Mouse (Mus musculus): Measurements from ENCODE around the gene Ugt1a8. TPM values are rescaled to one million over a fixed set of nuclear protein-coding genes. Genes with fewer than 3 reads are reported as not detected.
A peak's percentile ranks its signal among the peaks of the same experiment; 100 is the strongest.

Gene Ugt1a8
- polyA plus RNA-seq, 1 experiment from 2014 or later = 0.05 TPM

DNA sequence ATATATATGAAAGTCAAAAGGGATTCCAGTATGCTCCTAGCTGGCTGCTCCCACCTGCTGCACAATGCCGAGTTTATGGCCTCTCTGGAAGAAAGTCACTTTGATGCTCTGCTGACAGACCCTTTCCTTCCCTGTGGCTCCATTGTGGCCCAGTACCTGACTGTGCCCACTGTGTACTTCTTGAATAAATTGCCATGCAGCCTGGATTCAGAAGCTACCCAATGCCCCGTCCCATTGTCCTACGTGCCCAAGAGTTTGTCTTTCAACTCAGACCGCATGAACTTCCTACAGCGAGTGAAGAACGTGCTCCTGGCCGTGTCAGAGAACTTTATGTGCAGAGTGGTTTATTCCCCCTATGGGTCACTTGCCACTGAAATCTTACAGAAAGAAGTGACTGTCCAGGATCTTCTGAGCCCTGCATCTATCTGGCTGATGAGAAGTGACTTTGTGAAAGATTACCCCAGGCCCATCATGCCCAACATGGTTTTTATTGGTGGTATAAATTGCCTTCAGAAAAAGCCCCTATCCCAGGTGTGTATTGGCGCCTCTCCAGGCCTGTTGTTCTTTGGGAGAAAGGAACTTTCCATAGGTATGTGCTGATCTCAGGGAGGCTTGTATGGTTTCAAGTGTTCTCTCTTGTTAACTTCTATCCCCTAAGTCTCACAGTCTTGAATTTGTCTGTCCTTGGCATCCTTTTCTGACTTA, 124.9 kb downstream of the Ugt1a8 start:
- Histone ChIP-seq H3K4me1 (replicated peaks; ENCODE audit: insufficient read depth, low read length) (no peaks in the 10 kb centered on the region), H3K9ac (ENCODE audit: low read depth, low read length) (no peak overlapping the region)
- TF ChIP-seq CTCF (IDR thresholded peaks at IDR 0.05; ENCODE audit: low read depth) = no peak

DNA sequence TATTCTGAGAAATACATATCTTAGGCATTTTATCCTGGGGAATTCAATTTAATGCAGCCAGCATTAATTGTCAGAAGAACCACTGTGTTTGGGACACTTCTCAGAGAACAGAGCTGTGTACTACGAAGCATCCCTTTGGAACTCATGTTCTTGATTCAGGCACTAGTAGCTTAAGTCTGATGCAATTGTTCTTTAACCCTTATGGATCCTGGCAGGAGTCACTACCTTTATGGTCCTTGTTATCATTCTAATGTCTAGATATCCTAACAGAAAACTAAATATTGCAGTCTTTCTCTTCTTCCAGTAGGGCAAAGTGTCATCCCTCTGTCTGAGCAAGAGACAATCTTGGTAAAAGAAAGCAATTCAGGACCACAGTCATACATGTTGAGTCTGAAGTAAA, 125.4 kb downstream of the Ugt1a8 start:
- ATAC-seq (replicated peaks; ENCODE audit: low FRiP score, low read depth) (no peak), DNase-seq (ENCODE audit: low spot score) (peak; percentile 19)
- no peak overlapping the region for H3K4me2 ChIP-seq (ENCODE audit: low read length)
- H3K9me3 ChIP-seq (replicated peaks; ENCODE audit: low read length) = peaks cover 57% of the 10 kb centered on the region
- H3K9ac ChIP-seq (ENCODE audit: low read depth, low read length) = no peak overlapping the region
- no peaks in the 10 kb centered on the region for H3K4me1 ChIP-seq (replicated peaks; ENCODE audit: insufficient read depth, low read length)
- no peaks in the 10 kb centered on the region for H3K36me3 ChIP-seq (ENCODE audit: insufficient read depth, low read length)
- WGBS = 77% methylated on average over 1 of the region's 1 CpGs
- H3K27ac ChIP-seq = no peak overlapping the region
- H3K27me3 ChIP-seq (ENCODE audit: insufficient read depth, low read length) = no peaks in the 10 kb centered on the region
- TF ChIP-seq CTCF (IDR thresholded peaks at IDR 0.05; ENCODE audit: low read depth) = no peak
- H3K4me3 ChIP-seq (replicated peaks; ENCODE audit: low read depth, low read length) = no peak overlapping the region

More for the DNA sequence above, 124.9 kb downstream of the Ugt1a8 start:
- Histone ChIP-seq H3K27me3 (ENCODE audit: insufficient read depth, low read length) (no peaks in the 10 kb centered on the region), H3K9me3 (replicated peaks; ENCODE audit: low read length) (peaks cover 54% of the 10 kb centered on the region), H3K36me3 (ENCODE audit: insufficient read depth, low read length) (no peaks in the 10 kb centered on the region), H3K4me3 (replicated peaks; ENCODE audit: low read depth, low read length) (no peak overlapping the region), H3K4me2 (ENCODE audit: low read length) (no peak overlapping the region), H3K27ac (no peak overlapping the region)
- DNase-seq (ENCODE audit: low spot score) (peak; percentile 11), ATAC-seq (replicated peaks; ENCODE audit: low FRiP score, low read depth) (0 out of 2 replicates have a peak, but pooled peaks have one; percentile 9)
- WGBS = 60% methylated on average over 8 of the region's 8 CpGs

DNA sequence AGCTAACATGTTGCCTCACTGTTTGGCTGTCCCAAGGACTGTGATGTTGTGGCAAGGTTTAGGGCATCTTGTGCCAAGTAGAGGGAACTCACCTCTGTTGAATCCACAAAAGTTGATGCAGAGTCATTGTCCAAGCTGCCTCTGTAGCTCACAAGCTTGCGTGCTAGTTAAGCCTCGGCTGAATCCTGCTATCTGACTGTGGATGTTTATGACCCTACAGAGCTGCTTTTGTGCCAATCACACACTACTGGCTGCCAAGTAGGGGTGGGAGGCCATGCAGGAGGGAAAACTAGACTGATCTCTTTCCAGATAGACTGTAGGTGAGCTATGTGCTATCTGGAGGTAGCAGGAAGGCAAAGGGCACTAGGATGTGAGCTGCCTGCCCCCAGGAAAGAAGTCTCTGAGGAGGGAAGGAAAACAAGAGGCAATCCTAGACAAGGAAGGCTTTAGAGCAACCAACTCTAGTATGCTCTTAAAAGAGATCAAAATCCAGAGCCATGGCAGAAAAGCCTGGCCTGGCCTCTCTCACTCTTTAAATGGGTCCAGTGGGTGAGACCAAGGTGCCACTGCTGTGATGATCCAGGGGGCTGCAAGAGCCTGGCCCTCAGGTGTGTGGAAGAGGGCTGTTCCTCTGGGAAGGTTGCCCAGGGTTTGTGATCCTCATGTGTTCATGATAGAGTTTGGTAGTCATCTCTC, 126.3 kb downstream of the Ugt1a8 start:
- ATAC-seq (replicated peaks; ENCODE audit: low FRiP score, low read depth) (peak; percentile 10; the same call in 1 of the 2 replicates), DNase-seq (ENCODE audit: low spot score) (peak; percentile 3)
- H3K4me1 ChIP-seq (replicated peaks; ENCODE audit: insufficient read depth, low read length) = no peaks in the 10 kb centered on the region
- no peak overlapping the region for H3K9ac ChIP-seq (ENCODE audit: low read depth, low read length)
- H3K4me3 ChIP-seq (replicated peaks; ENCODE audit: low read depth, low read length) = no peak overlapping the region
- H3K9me3 ChIP-seq (replicated peaks; ENCODE audit: low read length) = peaks cover 57% of the 10 kb centered on the region
- no peaks in the 10 kb centered on the region for H3K36me3 ChIP-seq (ENCODE audit: insufficient read depth, low read length)
- no peak overlapping the region for H3K4me2 ChIP-seq (ENCODE audit: low read length)
- no peak for TF ChIP-seq CTCF (IDR thresholded peaks at IDR 0.05; ENCODE audit: low read depth)
- no peak overlapping the region for H3K27ac ChIP-seq
- H3K27me3 ChIP-seq (ENCODE audit: insufficient read depth, low read length) = no peaks in the 10 kb centered on the region
- WGBS = 68% methylated on average over 2 of the region's 2 CpGs

DNA sequence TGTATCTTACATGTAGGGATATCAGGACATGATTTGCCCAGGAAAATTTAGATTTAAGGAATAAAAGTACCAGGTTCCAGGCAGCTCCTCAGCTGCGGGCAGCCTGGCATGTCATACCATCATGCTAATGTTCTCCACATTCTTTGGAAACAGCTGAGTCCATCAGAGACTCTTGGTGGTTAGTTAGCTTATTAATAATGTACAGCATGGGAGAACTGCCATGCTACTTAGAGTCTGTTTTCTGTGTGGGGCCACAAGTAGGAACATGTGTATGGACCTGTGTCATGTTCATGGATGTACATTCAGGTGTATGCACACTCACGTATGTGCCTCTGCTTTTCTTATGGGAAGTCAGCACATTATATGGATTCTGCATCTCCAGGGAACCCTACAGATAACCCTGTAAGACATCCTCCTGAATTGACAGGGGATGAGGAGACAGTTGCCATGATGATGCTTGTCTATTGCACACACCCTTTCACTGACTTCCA, 126.9 kb downstream of the Ugt1a8 start:
- Histone ChIP-seq H3K4me3 (replicated peaks; ENCODE audit: low read depth, low read length) (no peak overlapping the region), H3K9ac (ENCODE audit: low read depth, low read length) (no peak overlapping the region), H3K9me3 (replicated peaks; ENCODE audit: low read length) (peaks cover 57% of the 10 kb centered on the region), H3K27me3 (ENCODE audit: insufficient read depth, low read length) (no peaks in the 10 kb centered on the region), H3K4me2 (ENCODE audit: low read length) (no peak overlapping the region), H3K27ac (no peak overlapping the region), H3K36me3 (ENCODE audit: insufficient read depth, low read length) (no peaks in the 10 kb centered on the region), H3K4me1 (replicated peaks; ENCODE audit: insufficient read depth, low read length) (no peaks in the 10 kb centered on the region)
- peak; percentile 1 for DNase-seq (ENCODE audit: low spot score)
- no peak for TF ChIP-seq CTCF (IDR thresholded peaks at IDR 0.05; ENCODE audit: low read depth)
- WGBS = 77% methylated on average over 2 of the region's 2 CpGs
- no peak for ATAC-seq (replicated peaks; ENCODE audit: low FRiP score, low read depth)

DNA sequence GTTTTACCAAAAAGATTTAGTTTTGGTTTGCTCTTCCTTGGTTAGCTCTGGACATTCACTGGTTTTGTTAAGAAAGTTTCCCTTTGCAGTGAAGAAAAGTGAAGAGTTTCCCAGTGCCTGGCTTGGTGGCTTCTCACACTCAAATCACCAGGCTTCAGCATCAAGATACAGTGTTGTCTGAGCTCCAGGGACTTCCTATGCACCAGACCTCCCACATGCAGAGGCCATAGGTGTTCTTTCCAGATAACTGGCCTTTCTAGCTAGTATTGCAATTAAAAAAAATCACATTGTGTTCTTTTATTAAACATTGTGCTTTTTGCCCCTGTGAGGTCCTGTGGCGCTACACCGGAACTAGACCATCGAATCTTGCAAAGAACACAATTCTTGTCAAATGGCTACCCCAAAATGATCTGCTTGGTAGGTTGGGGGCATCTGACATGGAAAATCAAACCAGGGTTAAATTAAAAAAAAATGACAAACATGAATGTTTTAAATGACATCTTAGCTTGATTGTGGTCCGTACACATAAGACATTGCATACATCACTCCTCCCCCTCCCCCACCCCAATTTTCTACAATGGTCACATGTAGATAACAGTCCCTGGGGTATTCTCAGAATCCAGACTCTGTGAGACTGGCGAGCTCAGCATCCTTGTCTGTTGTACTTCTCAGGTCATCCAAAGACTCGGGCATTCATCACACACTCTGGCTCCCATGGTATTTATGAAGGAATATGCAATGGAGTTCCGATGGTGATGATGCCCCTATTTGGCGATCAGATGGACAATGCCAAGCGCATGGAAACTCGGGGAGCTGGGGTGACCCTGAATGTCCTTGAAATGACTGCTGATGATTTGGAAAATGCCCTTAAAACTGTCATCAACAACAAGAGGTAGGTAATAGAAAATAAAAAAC, 128.1 kb downstream of the Ugt1a8 start:
- Histone ChIP-seq H3K4me1 (replicated peaks; ENCODE audit: insufficient read depth, low read length) (no peaks in the 10 kb centered on the region), H3K9me3 (replicated peaks; ENCODE audit: low read length) (peaks cover 57% of the 10 kb centered on the region), H3K27ac (no peak overlapping the region), H3K36me3 (ENCODE audit: insufficient read depth, low read length) (no peaks in the 10 kb centered on the region), H3K27me3 (ENCODE audit: insufficient read depth, low read length) (no peaks in the 10 kb centered on the region), H3K9ac (ENCODE audit: low read depth, low read length) (no peak overlapping the region), H3K4me3 (replicated peaks; ENCODE audit: low read depth, low read length) (no peak overlapping the region), H3K4me2 (ENCODE audit: low read length) (no peak overlapping the region)
- TF ChIP-seq CTCF (IDR thresholded peaks at IDR 0.05; ENCODE audit: low read depth) = no peak
- peak; percentile 15 for DNase-seq (ENCODE audit: low spot score)
- no peak for ATAC-seq (replicated peaks; ENCODE audit: low FRiP score, low read depth)
- WGBS = 70% methylated on average over 10 of the region's 10 CpGs

DNA sequence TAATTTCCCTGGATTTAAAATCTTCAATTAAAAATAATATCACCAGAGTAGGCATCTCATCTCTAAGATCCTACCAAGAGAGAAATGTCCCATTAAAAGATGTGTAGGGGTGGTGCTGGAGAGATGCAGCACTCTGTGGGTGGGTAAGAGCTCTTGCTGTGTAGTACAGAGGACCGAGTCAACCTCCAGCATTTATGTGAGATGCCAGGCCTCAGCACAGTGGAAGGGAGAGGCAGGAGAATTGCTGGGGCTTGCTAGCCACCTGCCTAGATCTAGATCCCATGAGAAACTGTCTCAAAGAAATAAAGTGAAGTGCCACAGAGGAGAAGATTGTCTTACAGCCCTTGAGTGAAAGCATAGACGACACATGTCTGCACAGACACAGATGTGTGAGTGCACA, 128.9 kb downstream of the Ugt1a8 start:
- peaks cover 54% of the 10 kb centered on the region for H3K9me3 ChIP-seq (replicated peaks; ENCODE audit: low read length)
- no peak overlapping the region for H3K27ac ChIP-seq
- H3K9ac ChIP-seq (ENCODE audit: low read depth, low read length) = no peak overlapping the region

More for the DNA sequence above, 128.9 kb downstream of the Ugt1a8 start:
- TF ChIP-seq CTCF (IDR thresholded peaks at IDR 0.05; ENCODE audit: low read depth) = no peak
- ATAC-seq (replicated peaks; ENCODE audit: low FRiP score, low read depth) (no peak), DNase-seq (ENCODE audit: low spot score) (peak; percentile 3)
- no peaks in the 10 kb centered on the region for H3K27me3 ChIP-seq (ENCODE audit: insufficient read depth, low read length)
- 59% methylated on average over 2 of the region's 2 CpGs for WGBS
- no peak overlapping the region for H3K4me2 ChIP-seq (ENCODE audit: low read length)
- H3K36me3 ChIP-seq (ENCODE audit: insufficient read depth, low read length) = no peaks in the 10 kb centered on the region
- H3K4me1 ChIP-seq (replicated peaks; ENCODE audit: insufficient read depth, low read length) = no peaks in the 10 kb centered on the region
- no peak overlapping the region for H3K4me3 ChIP-seq (replicated peaks; ENCODE audit: low read depth, low read length)
